Mouse (Mus musculus): Measurements from ENCODE around the gene Padi4. TPM values are rescaled to one million over a fixed set of nuclear protein-coding genes. Genes with fewer than 3 reads are reported as not detected.

Padi4 gene
- total RNA-seq (2017): 148 and 162 TPM in 2 replicates

DNA sequence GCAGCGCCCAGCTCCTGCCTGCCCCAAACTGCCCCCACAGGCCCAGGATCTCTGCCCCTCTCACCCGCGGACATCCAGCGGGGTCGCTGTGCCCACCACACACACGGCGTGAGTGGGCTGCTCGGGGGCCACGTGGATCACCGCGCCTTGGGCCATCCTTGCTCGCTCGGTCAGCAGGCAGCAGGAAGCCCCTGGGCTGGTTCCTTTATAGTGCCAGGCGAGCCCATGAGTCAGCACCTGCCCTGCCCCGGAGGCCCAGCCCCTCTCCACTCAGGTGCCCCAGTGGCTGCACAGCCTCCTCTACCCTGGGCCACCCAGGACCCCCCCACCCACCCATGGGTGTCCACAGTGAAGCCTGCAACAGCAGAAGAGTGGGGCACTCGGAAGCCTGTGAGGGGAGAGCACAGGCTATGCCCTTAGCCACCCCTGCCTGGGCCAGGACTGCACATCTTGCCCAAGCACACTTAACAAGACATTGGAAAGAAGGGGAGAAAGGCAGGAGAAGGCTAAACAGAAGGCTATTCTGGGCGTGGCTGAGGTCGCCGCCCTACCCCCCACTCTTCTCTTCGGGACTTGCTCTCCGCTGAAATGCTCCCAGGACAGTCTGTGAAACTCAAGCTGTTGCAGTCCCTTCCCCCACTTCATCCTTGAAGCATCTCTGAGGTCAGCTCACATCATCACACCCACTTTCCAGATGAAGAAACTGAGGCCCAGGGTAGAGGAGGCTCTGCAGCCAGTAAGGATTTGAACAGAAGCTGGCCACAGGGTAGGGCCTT is at the start of gene Padi4:
Gene Padi4 (minus strand): TSS at position 212 of the 776 bp plus-strand sequence.
- peak; percentile 54 for ATAC-seq (ENCODE audit: extremely low read depth, insufficient number of reproducible peaks, low FRiP score, poor library complexity, severe bottlenecking)

DNA sequence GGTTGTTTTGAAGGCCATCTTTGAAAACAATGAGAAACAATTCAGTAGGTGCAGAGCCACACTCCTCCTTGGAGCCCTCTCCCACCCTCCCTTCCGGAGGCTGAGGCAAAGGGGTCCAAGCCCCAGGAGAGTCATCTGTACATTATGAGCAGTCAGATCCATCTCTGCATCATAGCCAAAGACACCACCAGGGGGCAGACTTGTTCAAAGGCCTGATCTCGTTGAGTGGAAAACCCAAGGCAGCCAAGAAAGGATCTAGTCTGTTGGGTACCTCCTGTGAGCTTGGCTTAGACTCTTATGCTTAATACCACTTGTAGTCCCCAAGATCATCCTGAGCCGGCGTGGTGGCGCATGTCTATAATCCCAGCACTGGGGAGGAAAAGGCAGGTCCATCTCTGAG is 48.0 kb upstream of the Padi4 start:
- ATAC-seq (ENCODE audit: extremely low read depth, insufficient number of reproducible peaks, low FRiP score, poor library complexity, severe bottlenecking): no peak

GRCm38 (mm10) chr4:140817413-140817812 is 43.4 kb upstream of the Padi4 start:
- no peak for ATAC-seq (ENCODE audit: extremely low read depth, insufficient number of reproducible peaks, low FRiP score, poor library complexity, severe bottlenecking)

- no peak for ATAC-seq (ENCODE audit: extremely low read depth, insufficient number of reproducible peaks, low FRiP score, poor library complexity, severe bottlenecking)
Observed at GRCm38 (mm10) chr4:140815996-140816917, 42.2 kb upstream of the Padi4 start.

DNA sequence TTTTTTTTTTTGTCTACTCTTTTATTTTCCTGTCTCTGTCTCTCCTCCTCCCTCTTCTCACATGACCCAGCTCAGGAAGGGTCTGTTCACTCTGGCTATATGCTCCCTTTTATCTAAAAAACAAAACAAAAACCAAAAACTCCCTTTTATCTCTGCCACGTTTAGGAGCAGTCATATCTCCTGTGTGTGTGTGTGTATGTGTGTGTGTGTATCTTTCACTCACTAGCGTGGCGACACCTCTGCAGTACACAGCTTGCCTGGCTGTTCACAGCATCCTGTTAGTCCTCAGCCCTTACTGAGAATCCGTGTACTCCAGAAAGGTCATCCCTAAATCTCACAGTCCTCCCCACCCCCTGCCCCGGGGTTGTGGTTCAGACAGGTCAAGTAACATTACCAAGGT is 41.5 kb upstream of the Padi4 start:
- ATAC-seq (ENCODE audit: extremely low read depth, insufficient number of reproducible peaks, low FRiP score, poor library complexity, severe bottlenecking): no peak

DNA sequence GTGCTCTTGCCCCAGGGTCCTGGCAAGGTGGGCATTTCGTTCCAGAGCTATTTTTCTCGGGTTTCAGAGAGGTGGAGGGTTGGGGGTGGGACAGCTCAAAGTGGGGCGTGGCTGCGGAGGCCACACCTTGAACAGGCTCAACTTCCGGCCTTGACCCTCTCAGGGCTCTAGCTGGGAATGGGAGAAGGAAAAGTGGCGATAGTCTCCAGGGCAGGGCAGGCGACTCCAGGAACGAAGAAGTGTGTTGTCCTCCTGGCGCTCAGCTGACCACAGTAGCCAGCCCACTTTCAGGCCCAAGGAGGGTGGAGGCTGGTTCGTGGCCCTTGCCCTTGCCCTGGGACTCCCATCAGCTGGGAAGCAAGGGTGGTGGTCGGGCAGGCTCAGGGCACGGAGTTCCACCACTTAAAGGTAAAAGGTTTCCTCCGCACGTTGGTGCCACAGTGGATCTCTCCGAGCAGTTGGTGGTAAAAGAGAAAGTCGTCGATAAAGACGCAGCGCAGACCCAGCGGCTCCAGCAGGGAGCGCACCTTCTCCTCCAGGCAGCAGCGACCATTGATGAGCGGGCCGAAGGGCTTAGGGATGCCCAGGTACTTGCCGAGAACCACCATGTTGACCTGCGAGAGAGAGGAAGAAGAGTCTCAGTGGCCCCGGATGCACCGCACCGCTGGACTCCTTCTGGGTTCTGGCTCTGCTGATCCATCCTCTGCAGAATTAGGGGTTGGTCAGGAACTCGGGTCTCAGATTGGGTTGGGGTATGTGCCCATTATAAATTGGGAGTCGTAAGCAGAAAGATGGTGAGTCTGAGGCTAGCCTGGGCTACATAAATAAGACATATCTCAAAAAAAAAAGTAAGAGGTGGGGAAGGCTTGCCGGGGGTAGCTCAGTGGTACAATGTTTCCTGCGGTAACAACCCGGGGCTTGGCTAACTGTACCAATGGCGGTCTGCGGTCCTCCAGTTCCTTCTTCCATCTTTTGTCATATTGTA is 40.5 kb upstream of the Padi4 start:
- peak; percentile 52 for ATAC-seq (ENCODE audit: extremely low read depth, insufficient number of reproducible peaks, low FRiP score, poor library complexity, severe bottlenecking)

- no peak for ATAC-seq (ENCODE audit: extremely low read depth, insufficient number of reproducible peaks, low FRiP score, poor library complexity, severe bottlenecking)
Observed at GRCm38 (mm10) chr4:140813358-140814185, 39.5 kb upstream of the Padi4 start.

DNA sequence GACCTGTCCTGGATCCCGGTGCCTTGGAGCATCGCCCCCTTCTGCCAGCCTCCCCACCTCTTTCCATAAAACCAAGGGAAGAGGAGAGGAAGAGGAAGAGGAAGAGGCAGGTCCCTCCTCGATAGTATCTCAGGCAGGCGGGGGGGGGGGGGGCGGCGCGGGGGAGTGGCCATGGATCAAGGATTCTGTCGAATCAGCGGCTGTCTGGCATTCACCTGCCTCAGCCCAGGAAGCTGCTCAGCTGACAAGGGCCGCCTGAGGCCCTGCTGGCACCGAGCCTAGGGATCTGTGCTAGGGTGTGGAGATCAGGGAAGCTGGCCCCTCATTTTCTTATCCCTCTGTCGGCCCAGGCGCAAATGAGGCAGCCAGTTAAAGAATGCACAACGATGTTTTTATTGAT is 38.6 kb upstream of the Padi4 start:
- no peak for ATAC-seq (ENCODE audit: extremely low read depth, insufficient number of reproducible peaks, low FRiP score, poor library complexity, severe bottlenecking)

- ATAC-seq (ENCODE audit: extremely low read depth, insufficient number of reproducible peaks, low FRiP score, poor library complexity, severe bottlenecking): no peak
Observed at GRCm38 (mm10) chr4:140812191-140812590, 38.2 kb upstream of the Padi4 start.

- ATAC-seq (ENCODE audit: extremely low read depth, insufficient number of reproducible peaks, low FRiP score, poor library complexity, severe bottlenecking): no peak
Observed at GRCm38 (mm10) chr4:140810458-140811260, 36.6 kb upstream of the Padi4 start, which contains the start of gene Padi3. TSS of gene Padi3 (minus strand) at chr4:140810648.

DNA sequence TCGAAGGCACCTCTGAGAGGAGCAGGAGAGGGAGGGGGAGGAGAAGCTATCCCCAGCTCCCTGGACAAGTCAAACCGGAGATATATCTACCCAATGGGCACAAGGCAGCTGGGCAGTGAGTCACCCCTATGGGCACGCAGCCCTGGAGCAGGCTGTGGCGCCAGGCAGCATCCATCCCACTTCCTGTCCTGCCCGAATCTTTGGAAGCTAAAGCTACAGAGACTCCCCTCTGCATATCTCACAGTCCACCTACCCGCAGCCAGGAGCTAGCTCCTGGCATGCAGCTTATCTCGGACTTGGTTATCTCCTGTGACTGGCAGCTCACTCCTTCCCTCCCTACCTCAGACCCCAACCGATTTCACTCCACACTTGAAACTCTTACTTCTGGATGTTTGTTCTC is 35.1 kb upstream of the Padi4 start:
- ATAC-seq (ENCODE audit: extremely low read depth, insufficient number of reproducible peaks, low FRiP score, poor library complexity, severe bottlenecking): no peak

DNA sequence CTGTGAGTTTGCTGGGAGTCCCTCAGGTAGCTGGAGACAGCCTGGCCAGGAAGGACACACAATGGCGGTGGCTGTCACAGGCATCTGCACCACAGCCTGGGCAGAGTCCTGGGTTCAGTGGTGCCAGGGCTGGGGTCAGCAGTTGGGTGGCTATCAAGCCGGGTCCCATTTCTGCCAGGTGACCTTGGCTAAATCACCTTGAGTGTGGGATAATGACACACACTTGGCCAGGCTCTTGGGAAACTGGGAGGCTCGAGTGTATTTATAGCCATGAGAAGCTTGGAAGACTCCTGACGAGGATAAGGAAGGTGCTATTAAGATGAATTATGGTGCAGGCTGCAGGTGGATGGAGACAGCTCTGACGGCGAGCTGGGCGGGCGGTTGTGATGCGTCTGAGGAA is 30.6 kb upstream of the Padi4 start:
- no peak for ATAC-seq (ENCODE audit: extremely low read depth, insufficient number of reproducible peaks, low FRiP score, poor library complexity, severe bottlenecking)

- no peak for ATAC-seq (ENCODE audit: extremely low read depth, insufficient number of reproducible peaks, low FRiP score, poor library complexity, severe bottlenecking)
Observed at GRCm38 (mm10) chr4:140801364-140801763, 27.3 kb upstream of the Padi4 start.

- no peak for ATAC-seq (ENCODE audit: extremely low read depth, insufficient number of reproducible peaks, low FRiP score, poor library complexity, severe bottlenecking)
Observed at GRCm38 (mm10) chr4:140796786-140797185, 22.8 kb upstream of the Padi4 start.

GRCm38 (mm10) chr4:140794678-140795077 is 20.6 kb upstream of the Padi4 start:
- no peak for ATAC-seq (ENCODE audit: extremely low read depth, insufficient number of reproducible peaks, low FRiP score, poor library complexity, severe bottlenecking)

- ATAC-seq (ENCODE audit: extremely low read depth, insufficient number of reproducible peaks, low FRiP score, poor library complexity, severe bottlenecking): no peak
Observed at GRCm38 (mm10) chr4:140793795-140794194, 19.8 kb upstream of the Padi4 start.

GRCm38 (mm10) chr4:140792584-140792983 is 18.5 kb upstream of the Padi4 start:
- ATAC-seq (ENCODE audit: extremely low read depth, insufficient number of reproducible peaks, low FRiP score, poor library complexity, severe bottlenecking): no peak
